Mouse (Mus musculus) 3T3-L1 (cell line): ENCODE measurements around the gene Fam222b.
"Not testable (repeated sequence)": the region's sequence is repeated elsewhere in the genome, so short reads cannot be mapped to it uniquely, and the experiment has no call there.

Source experiments
- DNase-seq: peaks from one replicate; pipeline ENCODE4 v3.0.0-alpha.2; 2015; ENCODE audit warnings: low read depth, low spot score

Fam222b gene

GRCm38 (mm10) chr11:78094504-78095143 lies at the start of gene Fam222b:
Gene Fam222b (plus strand): TSS chr11:78094660.
- peak; percentile 89 for DNase-seq

GRCm38 (mm10) chr11:78044758-78045251 lies 49.7 kb upstream of the Fam222b start:
- DNase-seq: peak; percentile 72

DNA sequence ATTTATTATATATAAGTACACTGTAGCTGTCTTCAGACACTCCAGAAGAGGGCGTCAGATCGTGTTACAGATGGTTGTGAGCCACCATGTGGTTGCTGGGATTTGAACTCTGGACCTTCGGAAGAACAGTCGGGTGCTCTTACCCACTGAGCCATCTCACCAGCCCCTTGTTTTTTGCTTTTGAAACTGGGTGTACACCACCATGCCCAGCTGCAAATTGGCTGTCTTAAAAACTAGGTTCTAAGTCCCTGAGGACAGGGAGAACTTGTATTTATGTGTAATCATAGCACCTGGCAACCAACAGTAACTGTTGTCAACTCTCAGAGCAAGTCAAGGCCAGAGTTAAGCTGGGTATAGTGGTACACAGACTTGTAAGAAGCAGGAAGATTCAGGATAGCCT lies 45.8 kb upstream of the Fam222b start:
- DNase-seq: not testable (repeated sequence)

DNA sequence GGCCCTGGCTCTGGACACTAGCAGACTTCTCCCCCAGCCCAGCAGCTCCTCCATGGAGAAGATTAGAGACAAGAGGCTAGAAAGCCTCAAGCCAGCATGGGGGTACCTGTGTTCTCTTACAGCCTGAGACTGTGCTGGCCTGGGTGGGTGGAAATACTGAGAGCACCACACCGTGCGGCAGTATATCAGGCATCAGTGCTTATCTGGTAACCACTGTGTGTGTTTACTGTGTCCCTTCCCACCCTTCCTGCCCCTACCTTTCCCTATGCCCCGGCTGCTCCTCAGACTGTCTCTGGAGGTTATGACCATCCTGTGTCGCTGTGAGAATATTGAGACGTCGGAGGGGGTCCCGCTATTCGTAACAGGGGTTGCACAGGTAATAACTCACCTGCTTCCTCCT lies 41.4 kb upstream of the Fam222b start:
- no peak for DNase-seq

GRCm38 (mm10) chr11:78056946-78057345 lies 37.5 kb upstream of the Fam222b start:
- no peak for DNase-seq

DNA sequence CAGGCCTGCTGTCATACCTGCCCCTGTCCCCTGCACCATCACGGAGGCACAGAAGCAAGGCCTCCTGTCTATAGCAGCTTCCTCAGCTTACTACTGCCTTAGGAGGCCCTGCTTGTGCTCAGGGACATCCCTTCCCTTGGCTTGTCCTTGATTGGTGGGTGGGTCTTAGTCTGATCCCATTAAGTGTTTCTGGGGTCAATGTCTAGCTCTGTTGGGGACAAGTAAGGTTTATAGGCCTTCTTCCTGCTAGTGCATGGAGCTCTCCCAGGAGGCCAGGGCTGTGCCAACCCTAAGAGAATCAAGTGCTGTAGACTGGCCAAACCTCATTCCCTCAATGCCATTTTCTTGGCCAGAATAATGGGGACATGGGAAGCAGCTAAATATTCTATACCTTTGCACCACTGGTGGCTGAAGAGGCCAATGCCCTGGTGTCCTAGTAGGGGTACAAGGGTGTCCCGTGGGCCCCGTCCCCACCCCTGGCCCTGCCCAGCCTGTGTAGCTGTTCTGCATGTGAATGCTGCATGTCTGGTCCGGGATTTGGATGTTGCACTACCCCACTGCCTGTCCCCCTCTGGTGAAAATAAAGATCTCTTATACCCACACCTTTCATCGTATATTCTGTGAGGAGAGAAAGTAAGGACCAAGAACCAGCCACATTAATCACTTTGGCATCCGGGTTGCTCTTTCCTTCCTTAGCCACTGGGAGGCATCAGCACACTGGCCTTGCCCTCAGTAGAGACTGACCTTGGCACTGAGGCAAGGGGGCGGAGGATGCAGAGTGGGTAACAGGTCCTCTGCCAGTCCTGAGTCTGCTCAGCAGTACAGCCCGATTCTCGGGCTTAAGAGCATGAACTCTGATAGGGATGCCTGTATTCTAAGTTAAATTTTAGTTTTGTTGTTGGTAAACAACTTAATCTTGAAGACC lies 34.4 kb upstream of the Fam222b start:
- peak; percentile 85 for DNase-seq

- DNase-seq: no peak
These were observed 31.9 kb upstream of the Fam222b start for GRCm38 (mm10) chr11:78062563-78062962.

DNA sequence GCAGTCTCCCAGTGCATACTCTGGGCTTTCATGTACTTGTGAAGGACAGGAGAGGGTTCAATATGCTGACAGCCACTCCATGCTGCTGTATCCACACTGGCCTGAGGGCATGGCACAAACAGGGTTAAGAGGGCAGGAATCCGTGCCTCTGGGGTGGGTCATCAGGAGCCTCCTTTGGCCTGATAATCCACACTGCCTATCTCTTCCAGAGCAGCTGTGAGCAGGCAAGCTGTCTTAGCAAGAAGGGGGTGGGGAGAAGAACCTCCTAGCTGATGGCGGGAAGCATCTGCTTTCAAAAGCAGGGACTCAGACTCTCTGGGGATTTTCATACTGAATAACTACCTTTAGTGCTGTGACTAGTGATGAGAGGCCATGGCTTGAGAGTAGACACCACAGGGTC lies 28.6 kb upstream of the Fam222b start:
- no peak for DNase-seq

- no peak for DNase-seq
These were observed 27.8 kb upstream of the Fam222b start for GRCm38 (mm10) chr11:78066641-78067040.

GRCm38 (mm10) chr11:78067566-78067965 lies 26.9 kb upstream of the Fam222b start:
- no peak for DNase-seq

DNA sequence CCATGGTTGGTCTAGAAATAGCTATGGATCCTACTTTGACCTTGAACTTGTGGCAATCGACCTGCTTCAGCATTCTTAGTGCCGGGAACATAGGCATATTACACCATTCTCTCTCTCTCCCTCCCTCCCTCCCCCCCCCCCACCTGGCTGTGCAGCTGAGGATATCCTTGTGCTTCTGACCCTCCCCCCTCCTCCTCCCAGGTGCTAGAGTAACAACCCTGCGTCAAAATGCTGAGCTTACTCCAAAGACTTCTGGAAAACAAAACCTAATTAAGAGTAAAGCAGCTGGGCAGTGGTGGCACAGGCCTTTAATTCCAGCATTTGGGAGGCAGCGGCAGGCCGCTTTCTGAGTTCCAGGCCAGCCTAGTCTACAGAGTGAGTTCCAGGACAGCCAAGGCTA lies 25.3 kb upstream of the Fam222b start:
- no peak for DNase-seq

DNA sequence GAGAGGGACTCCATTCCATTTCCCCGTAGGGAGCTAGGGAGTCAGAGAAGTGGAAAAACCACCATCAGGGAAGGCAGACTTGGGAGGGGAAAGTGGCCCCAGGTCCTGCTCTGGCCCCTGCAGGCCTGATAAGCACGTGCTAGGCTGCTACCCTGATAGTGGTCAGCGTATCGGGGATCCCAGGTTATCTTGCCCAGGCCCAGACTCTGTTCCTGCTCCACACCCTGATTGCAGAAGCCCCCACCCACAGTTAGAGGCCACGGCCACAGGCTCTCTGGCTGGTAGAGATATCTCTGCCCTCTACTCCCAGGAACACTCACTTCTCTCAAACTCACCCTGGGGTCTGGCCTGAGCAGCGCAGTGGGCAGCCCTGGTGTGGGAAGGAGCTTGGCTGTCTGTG lies 24.8 kb upstream of the Fam222b start:
- no peak for DNase-seq

GRCm38 (mm10) chr11:78071938-78072337 lies 22.5 kb upstream of the Fam222b start:
- DNase-seq: no peak

- DNase-seq: no peak
These were observed 21.9 kb upstream of the Fam222b start for GRCm38 (mm10) chr11:78072425-78073130.

GRCm38 (mm10) chr11:78073577-78074276 lies 20.7 kb upstream of the Fam222b start:
- DNase-seq: no peak

- DNase-seq: no peak
These were observed 20.2 kb upstream of the Fam222b start for GRCm38 (mm10) chr11:78074277-78074652.

DNA sequence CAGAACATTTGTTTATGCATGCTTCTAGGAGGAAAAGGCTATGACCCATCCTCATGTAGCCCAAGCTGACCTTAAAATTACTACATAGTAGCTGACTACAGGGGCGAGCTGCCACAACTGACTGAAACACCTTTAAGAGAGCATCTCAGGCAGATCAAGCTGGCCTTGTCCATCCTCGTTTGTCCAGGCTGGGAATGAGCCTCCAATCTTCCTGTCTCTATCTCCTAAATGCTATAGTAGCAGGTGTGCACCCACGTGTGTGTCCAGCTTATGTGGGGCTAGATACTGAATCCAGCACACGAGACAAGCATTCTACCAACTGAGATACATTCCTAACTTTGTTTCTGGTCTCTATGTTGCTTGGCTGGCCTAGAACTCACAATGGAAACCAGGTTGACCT lies 19.8 kb upstream of the Fam222b start:
- no peak for DNase-seq

DNA sequence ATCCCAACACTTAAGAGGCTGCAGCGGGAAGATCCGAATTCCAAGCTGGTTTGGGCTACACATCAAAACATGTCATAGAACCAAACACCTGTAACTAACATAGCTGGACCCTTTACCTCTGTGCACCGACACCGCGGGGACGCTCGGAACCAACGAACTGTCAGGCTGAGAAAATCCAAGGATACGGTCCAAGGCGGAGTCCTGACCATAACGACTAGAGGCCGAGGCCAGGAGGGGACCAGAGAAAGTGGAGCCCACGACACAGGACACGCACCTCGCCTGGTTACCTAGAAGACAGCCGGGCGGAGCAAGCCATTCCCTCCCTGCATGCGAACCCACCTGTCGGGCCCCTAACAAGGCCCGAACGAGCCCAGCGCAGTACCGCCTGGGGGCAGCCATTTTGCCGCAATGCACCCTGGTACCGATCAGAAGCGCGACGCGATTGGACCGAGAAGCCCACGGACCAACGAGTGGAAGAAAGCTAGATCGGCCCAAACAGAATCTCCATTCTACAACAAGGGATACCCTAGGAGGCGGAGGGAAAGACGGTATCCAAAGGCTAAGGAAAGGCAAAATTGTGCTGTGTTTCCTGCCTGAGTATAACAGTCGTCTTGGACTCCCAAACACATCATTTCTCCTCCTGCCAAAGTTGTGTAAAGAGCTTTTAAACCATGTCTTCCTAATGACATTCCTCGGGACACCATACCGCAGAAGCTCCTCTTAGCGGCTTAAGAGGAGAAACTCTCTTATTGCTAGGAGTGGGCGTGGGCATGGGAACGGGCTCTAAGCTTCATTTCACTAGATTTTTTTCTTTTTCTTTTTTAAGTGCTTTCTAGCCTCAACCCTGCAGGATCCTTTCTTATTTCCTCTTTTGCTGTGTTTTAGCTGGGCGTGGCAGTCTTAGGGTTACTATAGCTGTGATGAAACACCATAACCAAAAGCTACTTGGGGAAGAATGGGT lies 14.2 kb upstream of the Fam222b start, which contains the start of gene Eral1:
Gene Eral1 (minus strand): TSS at position 423 of the 961 bp plus-strand sequence.
- DNase-seq: peak; percentile 88

DNA sequence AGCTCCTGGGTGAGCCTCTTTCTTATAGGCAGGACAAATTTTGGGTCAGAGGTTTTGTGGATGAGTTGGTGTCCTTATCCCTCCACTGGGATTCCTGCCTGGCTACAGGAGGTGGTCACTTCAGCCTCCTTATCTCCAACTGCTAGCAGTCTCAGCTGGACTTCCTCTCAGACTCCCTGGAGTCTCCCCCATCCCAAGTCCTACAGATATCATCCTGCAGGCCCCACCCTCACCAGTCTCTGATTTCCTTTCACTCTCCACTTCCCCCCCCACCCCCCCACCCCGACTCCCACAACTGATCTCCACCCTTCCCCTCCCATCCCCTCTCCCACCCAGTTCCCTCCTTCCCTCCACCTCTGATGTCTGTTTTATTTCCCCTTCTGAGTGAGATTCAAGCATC lies 10.9 kb upstream of the Fam222b start:
- DNase-seq: no peak

- DNase-seq: no peak
These were observed 7.5 kb upstream of the Fam222b start for GRCm38 (mm10) chr11:78086925-78087479.
